Mouse (Mus musculus): ENCODE measurements around the gene Fam104a.

GRCm38 (mm10) chr11:113625437-113625836 is 58.5 kb downstream of the Fam104a start:
- TF ChIP-seq EP300 (IDR thresholded peaks at IDR 0.05; ENCODE audit: low read depth in 1 of 2, low read length in 2 of 2) (no peak), POLR2A (IDR thresholded peaks at IDR 0.05; ENCODE audit: control insufficient read depth in 1 of 2, insufficient read depth in 1 of 2, low read depth in 1 of 2, low read length in 2 of 2, poor library complexity in 1 of 2) (no peak), GATA1 (IDR thresholded peaks at IDR 0.05; ENCODE audit: low read depth, low read length) (no peak), CTCF (IDR thresholded peaks at IDR 0.05 in 2 of 3, conservative IDR thresholded peaks at IDR 0.05 in 1 of 3; ENCODE audit: control insufficient read depth in 1 of 3, insufficient read depth in 1 of 3, low read depth in 2 of 3, low read length in 3 of 3, poor library complexity in 1 of 3, severe bottlenecking in 1 of 3) (no peak), BHLHE40 (IDR thresholded peaks at IDR 0.05; ENCODE audit: borderline replicate concordance, low read depth, low read length) (no peak), CHD2 (IDR thresholded peaks at IDR 0.05; ENCODE audit: low read length) (no peak), USF1 (IDR thresholded peaks at IDR 0.05; ENCODE audit: low read depth, low read length) (no peak)

All from MEL (cell line).